Mouse (Mus musculus) G1E (cell line): ENCODE data around the gene Lck.

Source experiments
- CTCF ChIP-seq: IDR thresholded peaks from 2 replicates; pipeline ENCODE4 v1.5.1; 2012; ENCODE audit warnings: low read depth, low read length, inconsistent platforms, mixed read lengths
- GATA1 ChIP-seq: IDR thresholded peaks from 2 replicates; pipeline ENCODE4 v1.6.1; 2012; ENCODE audit warnings: borderline replicate concordance, low read length, inconsistent platforms, mixed read lengths

DNA sequence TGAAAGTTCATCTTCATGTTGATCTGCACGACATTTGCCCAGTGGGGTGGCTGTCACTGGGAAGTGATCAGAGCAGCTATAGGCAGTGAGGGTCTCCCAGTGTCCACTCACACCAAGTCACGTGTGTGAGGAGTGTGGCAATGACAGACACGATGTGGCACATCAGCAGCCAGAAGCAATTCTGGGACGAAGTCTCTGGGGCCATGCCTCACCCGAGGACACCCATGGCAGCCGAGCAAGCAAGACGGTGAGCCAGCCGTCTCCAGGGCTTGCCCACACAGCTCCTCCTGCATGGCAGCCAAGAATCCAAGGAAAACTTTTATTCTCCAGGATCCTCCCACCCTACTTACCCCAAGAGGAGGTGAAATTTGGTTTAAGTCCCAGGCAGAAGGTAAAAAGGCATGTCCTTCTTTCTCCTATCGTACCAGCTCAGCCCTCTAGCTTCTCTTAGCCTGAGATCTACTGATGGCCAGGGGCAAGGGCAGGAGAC is 42.4 kb upstream of the Lck start:
- TF ChIP-seq CTCF, result no peak
- no peak for TF ChIP-seq GATA1
